Mouse (Mus musculus) myocyte (in vitro differentiated cells): ENCODE measurements around the gene 4930556J24Rik.
"Not testable (repeated sequence)": the region's sequence is repeated elsewhere in the genome, so short reads cannot be mapped to it uniquely, and the experiment has no call there.

Experiments used
- CEBPB ChIP-seq: IDR thresholded peaks from 2 replicates; pipeline ENCODE4 v1.6.1; 2011; ENCODE audit warnings: mild to moderate bottlenecking, moderate library complexity; ENCODE audit not compliant: poor library complexity, insufficient read depth, severe bottlenecking
- E2F4 ChIP-seq: IDR thresholded peaks from one replicate; pipeline ENCODE4 v1.6.1; 2011; ENCODE audit warnings: mild to moderate bottlenecking, control low read depth, moderate library complexity; ENCODE audit not compliant: insufficient read depth
- MAX ChIP-seq: IDR thresholded peaks from one replicate; pipeline ENCODE4 v1.6.1; 2011; ENCODE audit warnings: low read depth, mild to moderate bottlenecking, control low read depth
- MYOD1 ChIP-seq, 3 experiments: IDR thresholded peaks; one replicate each; pipeline ENCODE4 v1.6.1; 2011; ENCODE audit warnings: control low read depth in 2 of 3, low read depth in 2 of 3, mild to moderate bottlenecking in 2 of 3, moderate library complexity in 1 of 3; ENCODE audit not compliant: insufficient read length in 2 of 3, control insufficient read depth in 1 of 3
- MYOG ChIP-seq, 3 experiments: IDR thresholded peaks; one replicate each; pipeline ENCODE4 v1.6.1; 2011; ENCODE audit warnings: control low read depth in 2 of 3, low read depth in 2 of 3, mild to moderate bottlenecking in 2 of 3; ENCODE audit not compliant: insufficient read length in 2 of 3, control insufficient read depth in 1 of 3, insufficient read depth in 1 of 3
- POLR2A ChIP-seq: IDR thresholded peaks from one replicate; pipeline ENCODE4 v1.6.1; 2011; ENCODE audit warnings: low read depth, mild to moderate bottlenecking, control low read depth, moderate library complexity; ENCODE audit not compliant: insufficient read length
- POLR2AphosphoS2 ChIP-seq: IDR thresholded peaks from one replicate; pipeline ENCODE4 v1.6.1; 2011; ENCODE audit warnings: low read depth, control low read depth; ENCODE audit not compliant: insufficient read length
- SRF ChIP-seq: IDR thresholded peaks from one replicate; pipeline ENCODE4 v1.6.1; 2011; ENCODE audit warnings: low read depth; ENCODE audit not compliant: control insufficient read depth, insufficient read length
- TCF3 ChIP-seq: IDR thresholded peaks from one replicate; pipeline ENCODE4 v1.6.1; 2011; ENCODE audit warnings: low read depth, control low read depth; ENCODE audit not compliant: insufficient read length
- USF1 ChIP-seq: IDR thresholded peaks from one replicate; pipeline ENCODE4 v1.6.1; 2011; ENCODE audit warnings: low read depth, mild to moderate bottlenecking, control low read depth, moderate library complexity

- not testable (repeated sequence) for TF ChIP-seq MYOD1 (IDR thresholded peaks at IDR 0.05; ENCODE audit: control insufficient read depth in 1 of 3, insufficient read length in 2 of 3, low read depth in 2 of 3); POLR2AphosphoS2; E2F4; POLR2A; CEBPB; MYOG (IDR thresholded peaks at IDR 0.05; ENCODE audit: control insufficient read depth in 1 of 3, insufficient read depth in 1 of 3, insufficient read length in 2 of 3, low read depth in 2 of 3); USF1; MAX; SRF; TCF3
These were observed 39.2 kb upstream of the 4930556J24Rik start for GRCm38 (mm10) chr11:4015796-4016195.
